Mouse (Mus musculus) cerebellum, adult 9-10 months (tissue): ENCODE results near the gene Vmn1r128.
"Not testable (repeated sequence)": the region's sequence is repeated elsewhere in the genome, so short reads cannot be mapped to it uniquely, and the experiment has no call there.

Experiments used
- DNase-seq: peaks from one replicate; pipeline ENCODE4 v3.0.0; 2022

Gene Vmn1r128

GRCm38 (mm10) chr7:21349073-21349472 lies at the start of gene Vmn1r128:
Gene Vmn1r128, plus strand, starts transcription at chr7:21349373.
- DNase-seq, result not testable (repeated sequence)

GRCm38 (mm10) chr7:21301367-21301766 lies 47.8 kb upstream of the Vmn1r128 start, which contains the start of gene Vmn1r126:
Gene Vmn1r126, minus strand, starts transcription at chr7:21301467.
- DNase-seq, result not testable (repeated sequence)

- DNase-seq, result not testable (repeated sequence)
These were observed 29.4 kb upstream of the Vmn1r128 start, which contains the start of gene Vmn1r127 for GRCm38 (mm10) chr7:21319761-21320160. Gene Vmn1r127, minus strand, starts transcription at chr7:21319861.

- not testable (repeated sequence) for DNase-seq
These were observed 12.0 kb downstream of the Vmn1r128 start, which contains the start of gene Vmn1r129 for GRCm38 (mm10) chr7:21361191-21361590. Gene Vmn1r129, minus strand, starts transcription at chr7:21361291.
